Mouse (Mus musculus) T-cell, adult 66 days (primary cell): Measurements from ENCODE around the gene Atp1a4. TPM values are rescaled to one million over a fixed set of nuclear protein-coding genes. Genes with fewer than 3 reads are reported as not detected.

Experiments used
- total RNA-seq, 2 experiments: library from RNA; stranded (reverse); gene quantifications; 3 replicates in 1 of 2; 4 replicates in 1 of 2; pipeline ENCODE4 v1.2.4; 2023

Gene Atp1a4
- not detected for total RNA-seq

GRCm38 (mm10) chr1:172258314-172258713 is at the start of gene Atp1a4:
Atp1a4 (minus strand) TSS chr1:172258414.

GRCm38 (mm10) chr1:172297611-172298537 is 39.7 kb upstream of the Atp1a4 start, which contains the start of gene Atp1a2:
Atp1a2 (minus strand) TSS chr1:172298064.

DNA sequence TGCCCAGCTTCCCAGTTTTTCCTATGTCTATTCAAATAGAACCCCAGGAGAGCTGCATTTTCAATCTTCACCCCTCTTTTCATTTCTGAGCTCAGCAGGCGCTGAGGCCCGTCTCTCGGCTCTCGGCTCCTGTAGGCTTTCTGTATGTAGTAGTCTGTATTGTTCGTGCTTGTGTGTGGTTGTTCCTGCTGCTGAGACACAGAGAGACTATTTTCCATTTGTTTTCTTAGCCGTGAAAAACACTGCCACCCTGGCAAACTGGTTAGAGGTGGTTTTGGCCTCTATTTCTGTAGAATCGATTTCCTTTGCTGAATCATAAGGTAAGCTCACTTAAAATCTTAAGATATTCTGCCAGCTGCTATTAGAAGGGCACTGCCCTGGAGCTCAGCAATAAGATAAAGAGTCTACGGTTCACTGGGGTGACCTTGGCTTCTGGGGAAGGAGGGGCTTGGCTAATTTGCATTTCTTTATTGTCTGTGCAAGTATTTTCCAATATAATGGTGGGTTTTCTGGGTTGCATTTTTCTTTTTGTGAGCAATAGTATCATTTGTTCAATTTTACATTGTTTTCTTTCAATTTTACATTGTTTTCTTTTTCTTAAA is 3.4 kb upstream of the Atp1a4 start, which contains the start of gene Igsf8:
Gene Igsf8 (plus strand): TSS at position 165 of the 602 bp plus-strand sequence.

DNA sequence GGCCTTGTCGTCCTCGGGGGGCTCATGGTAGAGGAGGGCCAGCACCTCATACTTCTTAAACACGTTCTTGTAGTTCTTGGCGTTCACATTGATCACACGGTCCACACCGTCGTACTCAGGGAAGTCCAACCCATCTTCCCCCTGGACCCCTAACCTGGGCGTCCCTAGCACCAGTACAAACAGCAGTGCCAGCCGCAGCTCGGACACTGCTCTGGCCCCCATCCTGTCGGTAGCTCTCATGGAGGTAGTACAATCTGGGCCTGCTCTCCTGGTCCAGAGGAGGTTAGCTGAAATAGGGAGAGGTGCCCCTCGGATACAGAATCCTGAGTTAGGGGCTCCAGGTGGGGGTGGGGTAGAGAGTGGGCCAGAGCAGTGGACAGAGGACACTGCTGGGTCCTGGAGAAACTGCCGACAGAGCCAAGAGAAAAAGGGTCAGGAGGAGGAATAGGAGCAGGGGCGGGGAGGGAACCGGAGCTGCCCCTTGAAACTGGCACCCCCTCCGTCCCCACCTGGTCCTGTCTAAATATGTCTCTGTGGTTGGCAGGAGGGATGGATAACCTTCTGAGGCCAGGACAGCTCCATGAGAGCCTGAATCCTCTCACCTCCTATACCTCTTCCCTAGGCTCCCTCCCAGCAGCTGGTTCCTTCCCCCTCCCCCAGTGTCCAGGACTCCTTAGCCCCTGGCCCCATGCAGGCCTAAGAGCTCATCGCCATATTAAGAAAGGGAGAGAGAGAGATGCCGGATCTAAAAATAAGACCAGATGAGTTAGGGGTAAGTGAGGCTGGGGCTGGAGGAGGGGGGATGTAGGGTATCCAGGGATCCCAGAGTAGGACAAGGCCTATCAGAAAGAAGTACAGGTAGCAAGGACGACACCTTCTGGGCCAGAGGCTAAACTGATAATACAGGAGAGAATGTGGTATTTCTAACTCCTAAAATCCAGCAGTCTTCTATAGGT is 38.5 kb downstream of the Atp1a4 start, which contains the start of gene Casq1:
Gene Casq1 (minus strand): TSS at position 418 of the 956 bp plus-strand sequence.

GRCm38 (mm10) chr1:172206141-172206917 is 51.9 kb downstream of the Atp1a4 start, which contains the start of gene Pea15a:
Pea15a (minus strand) TSS chr1:172206804.

Other genes with a start within 250 kb of the Atp1a4 start
- gene Vangl2, start 230.0 kb downstream of the Atp1a4 start, total RNA-seq, result 1 to 10 TPM; 2.8 to 3.4 TPM
- not detected for gene Nhlh1, start 200.8 kb downstream of the Atp1a4 start, total RNA-seq
- gene Copa, start 175.9 kb downstream of the Atp1a4 start, total RNA-seq, result 100 to 1,000 TPM; 154 to 160 TPM
- 10 to 100 TPM; 79.2 to 81.0 TPM for gene Ncstn, start 175.6 kb downstream of the Atp1a4 start, total RNA-seq
- 10 to 100 TPM; 49.1 to 50.7 TPM for gene Pex19, start 131.7 kb downstream of the Atp1a4 start, total RNA-seq
- 100 to 1,000 TPM; 101 to 109 TPM for gene Dcaf8, start 110.3 kb downstream of the Atp1a4 start, total RNA-seq
- gene Pea15a, start 51.6 kb downstream of the Atp1a4 start, total RNA-seq, result 10 to 100 TPM; 51.7 to 67.5 TPM
- not detected for gene Casq1, start 38.5 kb downstream of the Atp1a4 start, total RNA-seq
- gene Igsf8, start 3.2 kb upstream of the Atp1a4 start, total RNA-seq, result 10 to 100 TPM; 24.4 to 31.0 TPM
- gene Atp1a2, start 39.6 kb upstream of the Atp1a4 start, total RNA-seq, result under 1 TPM; 0.09 to 0.15 TPM
- gene Kcnj9, start 70.9 kb upstream of the Atp1a4 start, total RNA-seq, result not detected
- 1 to 10 TPM in 1 of 2 experiments, under 1 TPM in 1; 0.71 to 1.3 TPM for gene Kcnj10, start 82.8 kb upstream of the Atp1a4 start, total RNA-seq
- gene Pigm, start 118.1 kb upstream of the Atp1a4 start, total RNA-seq, result 10 to 100 TPM; 29.8 to 33.2 TPM
- gene Slamf9, start 216.9 kb upstream of the Atp1a4 start, total RNA-seq, result 1 to 10 TPM in 1 of 2 experiments, not detected in 1; 1.4 TPM
- 1 to 10 TPM in 1 of 2 experiments, under 1 TPM in 1; 0.89 to 1.6 TPM for gene Igsf9, start 223.4 kb upstream of the Atp1a4 start, total RNA-seq
- 100 to 1,000 TPM; 249 to 308 TPM for gene Tagln2, start 241.6 kb upstream of the Atp1a4 start, total RNA-seq